Mouse (Mus musculus) Muller cell, postnatal 12 days (primary cell): ENCODE results near the gene Endod1.

Experiments used
- DNase-seq: peaks from one replicate; pipeline ENCODE4 v3.0.0-alpha.2; 2015; ENCODE audit errors: inconsistent ontology term

Endod1 gene

DNA sequence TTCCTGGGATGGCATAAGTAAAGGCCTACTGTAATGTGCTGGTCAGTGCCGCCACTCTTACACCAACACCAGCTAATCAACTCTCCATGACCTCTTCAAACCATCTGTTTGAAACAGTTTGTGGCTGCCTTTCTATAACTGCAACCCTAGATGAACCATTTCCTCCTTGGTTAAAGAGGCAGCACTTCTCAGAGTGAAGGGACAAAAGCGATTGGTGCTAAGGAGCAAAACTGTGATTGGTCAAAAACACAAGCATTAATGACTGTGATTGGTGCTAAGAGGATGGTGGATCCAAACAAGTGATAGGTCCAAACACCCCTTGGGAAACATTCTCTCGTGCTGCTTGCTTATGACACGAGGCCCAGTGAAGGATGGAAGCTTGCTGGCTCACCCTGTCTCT, 45.5 kb downstream of the Endod1 start:
- no peak for DNase-seq

GRCm38 (mm10) chr9:14316618-14317017, 64.7 kb downstream of the Endod1 start:
- no peak for DNase-seq

- DNase-seq = peak; percentile 12
Measured at GRCm38 (mm10) chr9:14314477-14314876, 66.8 kb downstream of the Endod1 start.

GRCm38 (mm10) chr9:14313968-14314367, 67.3 kb downstream of the Endod1 start:
- peak; percentile 20 for DNase-seq

GRCm38 (mm10) chr9:14307341-14307740, 74.0 kb downstream of the Endod1 start:
- DNase-seq = no peak

DNA sequence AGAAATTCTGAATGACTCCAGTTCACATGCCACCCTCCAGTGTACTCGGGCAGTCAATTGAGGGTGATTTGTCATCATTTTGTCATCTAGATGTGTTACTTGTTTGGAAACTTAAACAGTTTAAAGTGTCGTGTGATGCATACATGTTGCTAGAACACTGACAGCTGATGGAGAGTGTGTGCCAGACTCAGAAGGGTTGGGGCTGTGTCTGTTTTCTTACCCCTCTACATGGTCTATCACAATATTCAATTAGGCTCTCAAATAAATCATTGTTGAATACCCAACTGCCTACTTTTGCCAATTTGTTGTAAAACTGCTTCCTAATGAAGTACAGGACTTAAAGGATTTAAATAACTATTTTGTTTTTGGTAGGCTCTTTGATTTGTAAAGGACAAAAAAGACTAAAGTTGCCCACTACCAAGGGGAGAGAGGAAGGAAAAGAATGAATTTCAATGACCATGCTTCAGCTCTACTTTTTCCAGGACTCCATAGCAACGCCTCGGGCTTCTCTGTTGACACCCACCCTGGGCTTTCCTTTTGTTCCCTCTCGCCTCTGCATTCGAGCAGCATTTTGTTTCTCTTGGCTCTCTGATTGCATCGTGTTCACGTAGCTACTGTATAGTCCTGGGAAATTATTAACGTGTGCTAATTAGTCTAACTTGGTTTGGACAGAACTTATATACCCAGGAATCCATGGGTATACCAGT, 76.9 kb downstream of the Endod1 start:
- DNase-seq = no peak
